Mouse (Mus musculus): ENCODE measurements at regions not wholly inside any gene's neighbourhood (a gene's known extent, or its start where the extent isn't known, plus 50 kb on each side); places are given as distances from the start of the nearest gene placed in this dataset.

- DNase-seq (ENCODE audit: low spot score in 2 of 2), result no peak
These were observed 97.9 kb downstream of the Lipi start for GRCm38 (mm10) chr16:75487915-75488314.

GRCm38 (mm10) chr16:75483878-75484277 is 102.0 kb downstream of the Lipi start:
- DNase-seq (ENCODE audit: low spot score in 2 of 2), result no peak

- no peak for DNase-seq (ENCODE audit: low spot score in 2 of 2)
These were observed 120.4 kb downstream of the Lipi start for GRCm38 (mm10) chr16:75465420-75465975.

GRCm38 (mm10) chr16:75462136-75462535 is 123.7 kb downstream of the Lipi start:
- DNase-seq (ENCODE audit: low spot score in 2 of 2), result no peak

GRCm38 (mm10) chr16:75446901-75447514 is 138.9 kb downstream of the Lipi start:
- peak in 1 of 2 experiments; percentile 3 for DNase-seq (ENCODE audit: low spot score in 2 of 2)

GRCm38 (mm10) chr16:75439296-75439695 is 146.6 kb downstream of the Lipi start:
- DNase-seq (ENCODE audit: low spot score in 2 of 2), result no peak

GRCm38 (mm10) chr16:75433227-75433626 is 152.6 kb downstream of the Lipi start:
- DNase-seq (ENCODE audit: low spot score in 2 of 2), result no peak

GRCm38 (mm10) chr16:75384526-75385222 is 201.2 kb downstream of the Lipi start:
- DNase-seq (ENCODE audit: low spot score in 2 of 2), result no peak

- no peak for DNase-seq (ENCODE audit: low spot score in 2 of 2)
These were observed 204.7 kb downstream of the Lipi start for GRCm38 (mm10) chr16:75381191-75381590.

- no peak for DNase-seq (ENCODE audit: low spot score in 2 of 2)
These were observed 216.2 kb downstream of the Lipi start for GRCm38 (mm10) chr16:75369700-75370099.

- DNase-seq (ENCODE audit: low spot score in 2 of 2), result no peak
These were observed 219.1 kb downstream of the Lipi start for GRCm38 (mm10) chr16:75366727-75367126.

GRCm38 (mm10) chr16:75365361-75365994 is 220.4 kb downstream of the Lipi start:
- DNase-seq (ENCODE audit: low spot score in 2 of 2), result no peak

- DNase-seq (ENCODE audit: low spot score in 2 of 2), result no peak
These were observed 223.8 kb downstream of the Lipi start for GRCm38 (mm10) chr16:75362095-75362494.

GRCm38 (mm10) chr16:75360791-75361190 is 225.1 kb downstream of the Lipi start:
- no peak for DNase-seq (ENCODE audit: low spot score in 2 of 2)

- DNase-seq (ENCODE audit: low spot score in 2 of 2), result no peak
These were observed 232.5 kb downstream of the Lipi start for GRCm38 (mm10) chr16:75353394-75353793.

GRCm38 (mm10) chr16:75344201-75344927 is 241.5 kb downstream of the Lipi start:
- no peak for DNase-seq (ENCODE audit: low spot score in 2 of 2)

- DNase-seq (ENCODE audit: low spot score in 2 of 2), result no peak
These were observed 242.6 kb downstream of the Lipi start for GRCm38 (mm10) chr16:75343028-75343901.

- DNase-seq (ENCODE audit: low spot score in 2 of 2), result no peak
These were observed 251.6 kb downstream of the Lipi start for GRCm38 (mm10) chr16:75334228-75334627.

GRCm38 (mm10) chr16:75333750-75334149 is 252.1 kb downstream of the Lipi start:
- DNase-seq (ENCODE audit: low spot score in 2 of 2), result no peak

GRCm38 (mm10) chr16:75332853-75333252 is 253.0 kb downstream of the Lipi start:
- no peak for DNase-seq (ENCODE audit: low spot score in 2 of 2)

GRCm38 (mm10) chr16:75325296-75325695 is 260.6 kb downstream of the Lipi start:
- peak in 1 of 2 experiments; percentile 1 for DNase-seq (ENCODE audit: low spot score in 2 of 2)

All from cerebellum, postnatal 4 days (tissue).